Mouse (Mus musculus) hindbrain, postnatal 0 days (tissue): ENCODE data around the gene Pcmt1. TPM values are rescaled to one million over a fixed set of nuclear protein-coding genes. Genes with fewer than 3 reads are reported as not detected.

Experiments used
- ATAC-seq: fragments of 200-750 bp; cut with Nextera tagmentation; 2 replicates; pipeline ENCODE4 v1.8.0; 2017; ENCODE audit warnings: mild to moderate bottlenecking, moderate TSS enrichment, moderate library complexity
- DNase-seq: peaks from one replicate; pipeline ENCODE4 v3.0.0-alpha.2; 2015; ENCODE audit warnings: low spot score
- H3K27ac ChIP-seq: fragments of 300-500 bp; sonication (generic); 2 replicates; pipeline ENCODE4 v1.5.1; 2014; ENCODE audit warnings: mild to moderate bottlenecking
- H3K27me3 ChIP-seq: fragments of 300-500 bp; sonication (generic); 2 replicates; pipeline ENCODE4 v1.6.1; 2014; ENCODE audit warnings: low read length, mixed read lengths; ENCODE audit not compliant: insufficient read depth
- H3K36me3 ChIP-seq: fragments of 300-500 bp; sonication (generic); 2 replicates; pipeline ENCODE4 v1.6.1; 2014; ENCODE audit warnings: low read length, mixed read lengths; ENCODE audit not compliant: insufficient read depth
- H3K4me1 ChIP-seq: fragments of 300-500 bp; sonication (generic); 2 replicates; pipeline ENCODE4 v1.6.1; 2014; ENCODE audit warnings: antibody characterized with exemption, low read length, mixed read lengths; ENCODE audit not compliant: insufficient read depth
- H3K4me2 ChIP-seq: fragments of 300-500 bp; sonication (generic); 2 replicates; pipeline ENCODE4 v1.6.1; 2014; ENCODE audit warnings: low read depth, mild to moderate bottlenecking, low read length, moderate library complexity, mixed read lengths
- H3K4me3 ChIP-seq: fragments of 300-500 bp; sonication (generic); 2 replicates; pipeline ENCODE4 v1.5.1; 2014; ENCODE audit warnings: low read length
- H3K9ac ChIP-seq: fragments of 300-500 bp; sonication (generic); replicated peaks from 2 replicates; pipeline ENCODE4 v1.6.1; 2014; ENCODE audit warnings: mild to moderate bottlenecking, low read length, moderate library complexity, mixed read lengths
- H3K9me3 ChIP-seq: fragments of 300-500 bp; sonication (generic); 2 replicates; pipeline ENCODE4 v1.6.1; 2016; ENCODE audit warnings: low read length, mixed read lengths
- CTCF ChIP-seq: IDR thresholded peaks from 2 replicates; pipeline ENCODE4 v1.5.1; 2016; ENCODE audit warnings: antibody characterized with exemption, control low read depth, low read depth
- WGBS: fragments of 180-500 bp; shearing (Covaris S2); extraction: QIAGEN DNeasy Blood & Tissue Kit; methylation state at CpG from one replicate; pipeline ENCODE4 v1.1.7; 2014; 5-methylcytosine and 5-hydroxymethylcytosine counted together
- polyA plus RNA-seq: library from polyadenylated mRNA; unstranded; fragments of >200 nt; fragmentation: Nextera tagmentation; extraction: Ambion mirVana; gene quantifications from 2 replicates; pipeline ENCODE4 v1.2.1, GENCODE M21; 2015
- total RNA-seq: library from RNA; depleted of rRNA; stranded (reverse); fragments of >200 nt; gene quantifications from 2 replicates; pipeline ENCODE4 v1.2.3, GENCODE M21; 2014

The Pcmt1 gene
- total and polyA plus RNA-seq, 2 experiments from 2014 or later = 65.7 to 202 TPM

- ATAC-seq (no peak), DNase-seq (no peak)
- Histone ChIP-seq H3K9me3 (no peaks in the 10 kb centered on the region), H3K27ac (no peak overlapping the region), H3K4me3 (no peak overlapping the region), H3K36me3 (no peaks in the 10 kb centered on the region), H3K27me3 (no peaks in the 10 kb centered on the region), H3K4me1 (peaks cover 18% of the 10 kb centered on the region), H3K9ac (no peak overlapping the region), H3K4me2 (no peak overlapping the region)
- 36% methylated on average over 7 of the region's 7 CpGs for whole genome bisulfite sequencing
- TF ChIP-seq CTCF = no peak
These were observed 86.1 kb downstream of the Pcmt1 start for GRCm38 (mm10) chr10:7594797-7595196.

- peak overlapping the region; percentile 79 for H3K9ac ChIP-seq
- ATAC-seq = no peak
- H3K9me3 ChIP-seq = no peaks in the 10 kb centered on the region
- no peak for DNase-seq
- H3K4me3 ChIP-seq = peak overlapping the region; percentile 89
- H3K4me2 ChIP-seq = peak overlapping the region; percentile 96
- H3K27me3 ChIP-seq = no peaks in the 10 kb centered on the region
- H3K4me1 ChIP-seq = peaks cover 18% of the 10 kb centered on the region
- 4% methylated on average over 8 of the region's 8 CpGs for WGBS
- no peaks in the 10 kb centered on the region for H3K36me3 ChIP-seq
- no peak overlapping the region for H3K27ac ChIP-seq
- TF ChIP-seq CTCF = no peak
These were observed 90.1 kb downstream of the Pcmt1 start for GRCm38 (mm10) chr10:7590792-7591191.

GRCm38 (mm10) chr10:7590234-7590689 is 90.7 kb downstream of the Pcmt1 start:
- DNase-seq = peak; percentile 36
- ATAC-seq = peak; percentile 72; the same call in 1 of the 2 replicates
- Histone ChIP-seq H3K27ac (peak overlapping the region; percentile 77), H3K36me3 (no peaks in the 10 kb centered on the region), H3K4me3 (peak overlapping the region; percentile 89), H3K9ac (peak overlapping the region; percentile 79), H3K4me1 (peaks cover 18% of the 10 kb centered on the region), H3K27me3 (no peaks in the 10 kb centered on the region), H3K4me2 (peak overlapping the region; percentile 96), H3K9me3 (no peaks in the 10 kb centered on the region)
- no peak for TF ChIP-seq CTCF
- WGBS = under 1% methylated on average over 53 of the region's 54 CpGs

GRCm38 (mm10) chr10:7589592-7590233 is 91.2 kb downstream of the Pcmt1 start, which contains the start of gene Lrp11:
TSS of gene Lrp11 (plus strand) at chr10:7589800.
- Histone ChIP-seq H3K9ac (peak within 1 kb of the TSS; percentile 79), H3K4me2 (peak within 1 kb of the TSS; percentile 96), H3K4me1 (peaks cover 18% of the 10 kb centered on the region), H3K27ac (peak within 1 kb of the TSS; percentile 77), H3K36me3 (no peaks in the 10 kb centered on the region), H3K9me3 (no peaks in the 10 kb centered on the region), H3K4me3 (peak within 1 kb of the TSS; percentile 89), H3K27me3 (no peaks in the 10 kb centered on the region)
- WGBS = under 1% methylated on average over 61 of the region's 76 CpGs
- peak; percentile 95 for ATAC-seq
- peak; percentile 90 for DNase-seq
- TF ChIP-seq CTCF = no peak

- H3K9me3 ChIP-seq = no peaks in the 10 kb centered on the region
- 57% methylated on average over 2 of the region's 2 CpGs for WGBS
- no peaks in the 10 kb centered on the region for H3K36me3 ChIP-seq
- no peak overlapping the region for H3K4me3 ChIP-seq
- TF ChIP-seq CTCF = no peak
- no peak overlapping the region for H3K27ac ChIP-seq
- H3K4me1 ChIP-seq = peaks cover 13% of the 10 kb centered on the region
- DNase-seq = no peak
- no peak for ATAC-seq
- no peak overlapping the region for H3K4me2 ChIP-seq
- no peaks in the 10 kb centered on the region for H3K27me3 ChIP-seq
- H3K9ac ChIP-seq = no peak overlapping the region
These were observed 94.2 kb downstream of the Pcmt1 start for GRCm38 (mm10) chr10:7586771-7587170.

GRCm38 (mm10) chr10:7582891-7583557 is 97.9 kb downstream of the Pcmt1 start:
- no peak for DNase-seq
- Histone ChIP-seq H3K4me2 (no peak overlapping the region), H3K4me3 (no peak overlapping the region), H3K9me3 (no peaks in the 10 kb centered on the region), H3K4me1 (no peaks in the 10 kb centered on the region), H3K27me3 (no peaks in the 10 kb centered on the region), H3K36me3 (no peaks in the 10 kb centered on the region), H3K27ac (no peak overlapping the region), H3K9ac (no peak overlapping the region)
- 0 out of 2 replicates have a peak, but pooled peaks have one; percentile 1 for ATAC-seq
- 44% methylated on average over 7 of the region's 7 CpGs for WGBS
- TF ChIP-seq CTCF = no peak
